Mouse (Mus musculus): ENCODE results near the gene Gapt. TPM values are rescaled to one million over a fixed set of nuclear protein-coding genes. Genes with fewer than 3 reads are reported as not detected.
"Not testable (repeated sequence)": the region's sequence is repeated elsewhere in the genome, so short reads cannot be mapped to it uniquely, and the experiment has no call there.

Gene Gapt
- total and polyA plus RNA-seq, 2 experiments, result 0.11 TPM; not detected in 1

DNA sequence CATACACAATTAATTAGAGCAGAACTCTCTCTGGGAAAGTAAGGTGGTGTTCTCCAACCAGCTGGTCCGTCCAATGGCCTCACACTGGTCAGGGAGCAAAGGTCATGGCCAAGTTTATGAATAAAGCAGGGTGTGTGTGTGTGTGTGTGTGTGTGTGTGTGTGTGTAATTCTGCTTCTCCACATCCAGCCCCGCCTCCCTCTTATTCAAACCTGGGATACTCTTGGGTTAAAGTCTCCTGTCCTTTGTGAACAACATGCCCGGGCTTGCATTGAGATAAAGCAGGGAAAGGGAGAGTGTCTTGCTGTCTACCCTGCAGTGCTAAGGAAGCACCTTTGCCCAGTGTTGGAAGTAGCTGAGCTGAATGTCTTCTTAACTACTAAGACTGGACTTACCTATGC is 35.6 kb upstream of the Gapt start:
- 32% methylated on average over 3 of the region's 3 CpGs for WGBS
- peaks cover 9% of the 10 kb centered on the region for H3K36me3 ChIP-seq (ENCODE audit: control insufficient read depth, insufficient read depth, low read length)
- H3K4me3 ChIP-seq (ENCODE audit: insufficient read depth, low read depth, low read length), result no peak overlapping the region
- H3K79me2 ChIP-seq (ENCODE audit: control insufficient read depth, insufficient read depth, low read length), result no peaks in the 10 kb centered on the region; the same call in 1 of the 2 replicates
- H3K27ac ChIP-seq (replicated peaks; ENCODE audit: insufficient read depth, low read depth, low read length), result no peak overlapping the region
- no peak overlapping the region for H3K9ac ChIP-seq (ENCODE audit: low read depth, low read length)
- H3K27me3 ChIP-seq (ENCODE audit: control insufficient read depth, insufficient read depth, low read length), result no peaks in the 10 kb centered on the region
- TF ChIP-seq CTCF (IDR thresholded peaks at IDR 0.05; ENCODE audit: low read depth, low read length) (no peak), POLR2A (IDR thresholded peaks at IDR 0.05; ENCODE audit: extremely low read depth, insufficient read depth, low read length) (no peak)
- 0 out of 2 replicates have a peak, but pooled peaks cover 5% of the 10 kb centered on the region for H3K4me1 ChIP-seq (ENCODE audit: control insufficient read depth, insufficient read depth, low read length)
- DNase-seq (ENCODE audit: extremely low read depth, low read depth, low spot score), result peak; percentile 48

DNA sequence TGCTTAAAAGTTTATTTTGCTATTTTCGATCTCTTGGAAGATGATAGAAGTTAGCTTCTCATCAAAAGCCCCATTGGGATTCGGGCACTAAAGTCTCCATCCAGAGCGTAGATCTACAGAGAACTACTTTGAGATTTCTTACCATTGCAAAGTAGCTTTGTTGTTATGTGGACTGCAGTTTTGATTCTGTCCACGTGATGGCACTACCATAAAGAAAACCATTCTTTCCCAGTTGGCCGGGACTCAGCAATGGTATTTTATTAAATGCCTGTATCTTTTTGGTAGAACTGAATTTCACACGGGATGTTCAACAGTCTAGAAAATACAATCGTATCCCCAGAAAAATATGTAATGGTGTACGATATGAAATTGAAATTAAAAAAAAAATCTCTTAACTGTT is 35.2 kb upstream of the Gapt start:
- no peaks in the 10 kb centered on the region for H3K79me2 ChIP-seq (ENCODE audit: control insufficient read depth, insufficient read depth, low read length)
- TF ChIP-seq POLR2A (IDR thresholded peaks at IDR 0.05; ENCODE audit: extremely low read depth, insufficient read depth, low read length), result no peak
- peak; percentile 52 for TF ChIP-seq CTCF (IDR thresholded peaks at IDR 0.05; ENCODE audit: low read depth, low read length)
- peaks cover 5% of the 10 kb centered on the region; the same call in 1 of the 2 replicates for H3K36me3 ChIP-seq (ENCODE audit: control insufficient read depth, insufficient read depth, low read length)
- DNase-seq (ENCODE audit: extremely low read depth, low read depth, low spot score), result peak; percentile 59
- no peaks in the 10 kb centered on the region for H3K27me3 ChIP-seq (ENCODE audit: control insufficient read depth, insufficient read depth, low read length)
- 0 out of 2 replicates have a peak, but pooled peaks cover 4% of the 10 kb centered on the region for H3K4me1 ChIP-seq (ENCODE audit: control insufficient read depth, insufficient read depth, low read length)
- no peak overlapping the region for H3K9ac ChIP-seq (ENCODE audit: low read depth, low read length)
- 10% methylated on average over 8 of the region's 8 CpGs for WGBS
- no peak overlapping the region for H3K27ac ChIP-seq (replicated peaks; ENCODE audit: insufficient read depth, low read depth, low read length)
- no peak overlapping the region for H3K4me3 ChIP-seq (ENCODE audit: insufficient read depth, low read depth, low read length)

DNA sequence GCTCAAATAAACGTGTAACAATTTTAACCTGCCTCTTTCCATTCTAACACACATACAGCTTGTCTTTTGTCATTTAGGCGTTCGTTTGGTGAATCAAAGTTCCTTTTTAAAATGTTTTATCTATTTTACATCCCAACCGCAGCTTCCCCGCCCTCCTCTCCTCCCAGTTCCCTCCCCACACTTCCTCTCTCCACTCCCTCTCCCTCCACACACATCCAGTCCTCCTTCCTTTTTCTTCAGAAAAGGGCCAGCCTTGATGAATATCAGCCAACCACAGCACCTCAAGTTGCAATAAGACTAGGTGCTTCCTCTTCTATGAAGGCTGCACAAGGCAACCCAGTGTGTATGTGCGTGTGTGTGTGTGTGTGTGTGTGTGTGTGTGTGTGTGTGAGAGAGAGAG is 27.5 kb upstream of the Gapt start:
- TF ChIP-seq CTCF (IDR thresholded peaks at IDR 0.05; ENCODE audit: low read depth, low read length), result no peak
- no peak for TF ChIP-seq POLR2A (IDR thresholded peaks at IDR 0.05; ENCODE audit: extremely low read depth, insufficient read depth, low read length)
- Histone ChIP-seq H3K4me3 (ENCODE audit: insufficient read depth, low read depth, low read length) (no peak overlapping the region), H3K9ac (ENCODE audit: low read depth, low read length) (no peak overlapping the region), H3K27me3 (ENCODE audit: control insufficient read depth, insufficient read depth, low read length) (no peaks in the 10 kb centered on the region), H3K27ac (replicated peaks; ENCODE audit: insufficient read depth, low read depth, low read length) (no peak overlapping the region), H3K79me2 (ENCODE audit: control insufficient read depth, insufficient read depth, low read length) (no peaks in the 10 kb centered on the region), H3K4me1 (ENCODE audit: control insufficient read depth, insufficient read depth, low read length) (no peaks in the 10 kb centered on the region), H3K36me3 (ENCODE audit: control insufficient read depth, insufficient read depth, low read length) (no peaks in the 10 kb centered on the region)
- no peak for DNase-seq (ENCODE audit: extremely low read depth, low read depth, low spot score)
- WGBS, result 69% methylated on average over 6 of the region's 6 CpGs

DNA sequence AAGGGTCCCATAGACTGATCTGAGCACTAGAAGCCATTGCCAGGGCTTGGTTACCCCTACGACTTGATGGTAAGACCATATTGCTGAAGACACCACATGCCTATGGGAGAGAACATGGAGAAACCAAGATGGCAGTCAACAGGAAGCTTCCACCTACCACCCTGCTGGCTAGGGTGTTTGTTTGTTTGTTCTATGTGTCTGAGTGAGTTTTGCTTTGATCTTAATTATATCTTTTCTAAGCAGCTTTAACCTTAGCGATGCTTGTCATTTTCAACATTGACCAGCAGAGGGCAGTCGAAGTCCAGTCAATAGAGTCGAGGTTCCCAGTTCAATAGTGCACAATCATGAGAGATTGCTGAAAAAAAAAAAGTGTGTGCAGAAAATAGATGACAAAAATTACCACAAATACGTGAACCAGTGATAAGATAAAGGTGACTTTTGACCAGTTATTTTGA is 25.5 kb upstream of the Gapt start:
- DNase-seq (ENCODE audit: extremely low read depth, low read depth, low spot score), result peak; percentile 62
- TF ChIP-seq POLR2A (IDR thresholded peaks at IDR 0.05; ENCODE audit: extremely low read depth, insufficient read depth, low read length) (no peak), CTCF (IDR thresholded peaks at IDR 0.05; ENCODE audit: low read depth, low read length) (0 out of 2 replicates have a peak, but pooled peaks have one; percentile 5)
- 19% methylated on average over 5 of the region's 5 CpGs for WGBS
- Histone ChIP-seq H3K4me3 (ENCODE audit: insufficient read depth, low read depth, low read length) (no peak overlapping the region), H3K27ac (replicated peaks; ENCODE audit: insufficient read depth, low read depth, low read length) (no peak overlapping the region), H3K27me3 (ENCODE audit: control insufficient read depth, insufficient read depth, low read length) (no peaks in the 10 kb centered on the region), H3K36me3 (ENCODE audit: control insufficient read depth, insufficient read depth, low read length) (no peaks in the 10 kb centered on the region), H3K4me1 (ENCODE audit: control insufficient read depth, insufficient read depth, low read length) (no peaks in the 10 kb centered on the region), H3K79me2 (ENCODE audit: control insufficient read depth, insufficient read depth, low read length) (no peaks in the 10 kb centered on the region), H3K9ac (ENCODE audit: low read depth, low read length) (no peak overlapping the region)

DNA sequence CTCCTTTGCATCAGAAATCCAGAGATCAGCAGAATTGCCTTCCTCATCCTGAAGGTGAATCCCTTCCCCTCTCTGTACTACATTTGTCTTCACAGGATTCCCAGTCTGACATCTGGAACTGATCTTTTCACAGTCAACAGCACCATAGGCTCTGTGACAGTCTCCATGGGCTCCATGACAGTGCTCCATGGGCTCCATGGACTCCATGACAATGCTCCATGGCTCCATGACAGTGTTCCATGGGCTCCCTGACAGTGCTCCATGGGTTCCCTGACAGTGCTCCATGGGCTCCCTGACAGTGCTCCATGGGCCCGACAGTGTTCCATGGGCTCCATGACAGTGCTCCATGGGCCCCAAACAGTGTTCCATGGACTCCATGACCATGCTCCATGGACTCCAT is 12.7 kb upstream of the Gapt start:
- no peak for TF ChIP-seq CTCF (IDR thresholded peaks at IDR 0.05; ENCODE audit: low read depth, low read length)
- TF ChIP-seq POLR2A (IDR thresholded peaks at IDR 0.05; ENCODE audit: extremely low read depth, insufficient read depth, low read length), result no peak
- H3K9ac ChIP-seq (ENCODE audit: low read depth, low read length), result no peak overlapping the region
- no peaks in the 10 kb centered on the region for H3K79me2 ChIP-seq (ENCODE audit: control insufficient read depth, insufficient read depth, low read length)
- DNase-seq (ENCODE audit: extremely low read depth, low read depth, low spot score), result no peak
- no peaks in the 10 kb centered on the region for H3K4me1 ChIP-seq (ENCODE audit: control insufficient read depth, insufficient read depth, low read length)
- no peaks in the 10 kb centered on the region for H3K36me3 ChIP-seq (ENCODE audit: control insufficient read depth, insufficient read depth, low read length)
- H3K4me3 ChIP-seq (ENCODE audit: insufficient read depth, low read depth, low read length), result no peak overlapping the region
- no peaks in the 10 kb centered on the region for H3K27me3 ChIP-seq (ENCODE audit: control insufficient read depth, insufficient read depth, low read length)
- 96% methylated on average over 1 of the region's 1 CpGs for WGBS
- no peak overlapping the region for H3K27ac ChIP-seq (replicated peaks; ENCODE audit: insufficient read depth, low read depth, low read length)

DNA sequence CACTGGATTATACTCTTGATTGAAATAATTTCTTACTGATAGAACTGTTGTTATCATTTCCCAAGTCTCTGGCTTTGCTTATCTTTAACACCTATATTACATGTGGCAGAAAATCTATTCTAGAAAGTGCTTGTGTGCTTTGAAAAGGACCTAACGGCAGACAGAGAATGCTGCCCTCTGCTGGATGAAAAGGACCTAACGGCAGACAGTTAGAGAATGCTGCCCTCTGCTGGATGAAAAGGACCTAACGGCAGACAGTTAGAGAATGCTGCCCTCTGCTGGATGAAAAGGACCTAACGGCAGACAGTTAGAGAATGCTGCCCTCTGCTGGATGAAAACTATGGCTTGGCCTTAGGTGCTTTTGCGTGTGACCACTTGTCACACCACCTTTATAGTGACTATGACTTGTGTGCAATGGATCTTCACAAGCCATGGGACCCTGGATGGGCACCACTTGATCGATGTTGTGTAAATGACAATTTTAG is 11.6 kb upstream of the Gapt start:
- not testable (repeated sequence) for H3K27me3 ChIP-seq (ENCODE audit: control insufficient read depth, insufficient read depth, low read length); H3K4me1 ChIP-seq (ENCODE audit: control insufficient read depth, insufficient read depth, low read length); H3K36me3 ChIP-seq (ENCODE audit: control insufficient read depth, insufficient read depth, low read length); H3K9ac ChIP-seq (ENCODE audit: low read depth, low read length); H3K79me2 ChIP-seq (ENCODE audit: control insufficient read depth, insufficient read depth, low read length); H3K4me3 ChIP-seq (ENCODE audit: insufficient read depth, low read depth, low read length); H3K27ac ChIP-seq (replicated peaks; ENCODE audit: insufficient read depth, low read depth, low read length)
- peak; percentile 37 for DNase-seq (ENCODE audit: extremely low read depth, low read depth, low spot score)
- 41% methylated on average over 6 of the region's 6 CpGs for WGBS
- TF ChIP-seq CTCF (IDR thresholded peaks at IDR 0.05; ENCODE audit: low read depth, low read length), result peak; percentile 82
